Mouse (Mus musculus) CH12.LX (cell line): ENCODE data around the gene Sdsl. TPM values are rescaled to one million over a fixed set of nuclear protein-coding genes. Genes with fewer than 3 reads are reported as not detected.
A peak's percentile ranks its signal among the peaks of the same experiment; 100 is the strongest.

Experiments
- DNase-seq: peaks from one replicate; pipeline ENCODE4 v3.0.0-alpha.2; 2013; ENCODE audit errors: extremely low read depth
- H3K27ac ChIP-seq: 2 replicates; pipeline ENCODE4 v1.5.1; 2012; ENCODE audit warnings: low read depth, mild to moderate bottlenecking, control low read depth, moderate library complexity; ENCODE audit not compliant: insufficient read depth
- H3K27me3 ChIP-seq: replicated peaks from 2 replicates; pipeline ENCODE3; 2012; ENCODE audit warnings: inconsistent platforms
- H3K36me3 ChIP-seq, 2 experiments: replicated peaks in 1 of 2; 2 replicates each; pipeline versions ENCODE3 to v1.6.1; 2012; ENCODE audit warnings: inconsistent platforms in 1 of 2, low read length in 1 of 2, mild to moderate bottlenecking in 1 of 2, mixed read lengths in 1 of 2, moderate library complexity in 1 of 2; ENCODE audit not compliant: control insufficient read depth in 1 of 2, insufficient read depth in 1 of 2
- H3K4me1 ChIP-seq, 2 experiments: 2 replicates each; pipeline ENCODE4 v1.6.1; 2012; ENCODE audit warnings: inconsistent platforms in 1 of 2, moderate library complexity in 1 of 2; ENCODE audit not compliant: insufficient read depth in 2 of 2, control insufficient read depth in 1 of 2
- H3K4me2 ChIP-seq: 2 replicates; pipeline ENCODE4 v1.6.1; 2012; ENCODE audit warnings: low read depth, mild to moderate bottlenecking, control low read depth; ENCODE audit not compliant: poor library complexity, insufficient read depth, severe bottlenecking
- H3K4me3 ChIP-seq, 3 experiments: fragments of 150-350 bp in 1 of 3; sonication (generic) in 1 of 3; replicated peaks in 1 of 3; 2 replicates each; pipeline versions ENCODE3 to v1.5.1; 2011 to 2012; ENCODE audit warnings: low read depth in 2 of 3, low read length in 2 of 3, mild to moderate bottlenecking in 2 of 3, moderate library complexity in 2 of 3, control low read depth in 1 of 3, improper control_type of control experiment in 1 of 3, inconsistent platforms in 1 of 3, mixed read lengths in 1 of 3; ENCODE audit not compliant: poor library complexity in 1 of 3
- H3K79me2 ChIP-seq: replicated peaks from 2 replicates; pipeline ENCODE4 v1.6.1; 2012; ENCODE audit warnings: mild to moderate bottlenecking, moderate library complexity; ENCODE audit not compliant: control insufficient read depth, poor library complexity, insufficient read depth, severe bottlenecking; ENCODE audit errors: extremely low read depth
- H3K9ac ChIP-seq: 2 replicates; pipeline ENCODE4 v1.6.1; 2012; ENCODE audit warnings: low read depth, mild to moderate bottlenecking, control low read depth, moderate library complexity; ENCODE audit not compliant: insufficient read depth
- H3K9me3 ChIP-seq: replicated peaks from 2 replicates; pipeline ENCODE3; 2012; ENCODE audit warnings: low read length, inconsistent platforms, mixed read lengths
- BHLHE40 ChIP-seq: IDR thresholded peaks from 2 replicates; pipeline ENCODE4 v1.6.1; 2011; ENCODE audit warnings: mild to moderate bottlenecking, low read depth, low read length, improper control_type of control experiment
- CHD1 ChIP-seq: IDR thresholded peaks from 2 replicates; pipeline ENCODE4 v1.6.1; 2012; ENCODE audit warnings: low read depth, low read length, improper control_type of control experiment, inconsistent platforms
- E2F4 ChIP-seq: IDR thresholded peaks from 2 replicates; pipeline ENCODE4 v1.6.1; 2011; ENCODE audit warnings: low read depth, low read length, improper control_type of control experiment; ENCODE audit not compliant: insufficient replicate concordance
- ELF1 ChIP-seq: IDR thresholded peaks from 2 replicates; pipeline ENCODE4 v1.6.1; 2014; ENCODE audit warnings: low read depth, mild to moderate bottlenecking, inconsistent platforms, low read length, improper control_type of control experiment
- EP300 ChIP-seq: IDR thresholded peaks from 2 replicates; pipeline ENCODE4 v1.6.1; 2011; ENCODE audit warnings: low read length, improper control_type of control experiment
- ETS1 ChIP-seq: conservative IDR thresholded peaks from 2 replicates; pipeline ENCODE4 v1.6.1; 2012; ENCODE audit warnings: low read depth, mild to moderate bottlenecking, inconsistent platforms, low read length, improper control_type of control experiment, moderate library complexity
- HCFC1 ChIP-seq: IDR thresholded peaks from 2 replicates; pipeline ENCODE4 v1.6.1; 2012; ENCODE audit warnings: low read depth, mild to moderate bottlenecking, inconsistent platforms, low read length, improper control_type of control experiment
- IRF4 ChIP-seq: IDR thresholded peaks from 2 replicates; pipeline ENCODE4 v1.6.1; 2014; ENCODE audit warnings: low read depth, mild to moderate bottlenecking, inconsistent platforms, low read length, improper control_type of control experiment
- JUN ChIP-seq: IDR thresholded peaks from 2 replicates; pipeline ENCODE4 v1.6.1; 2011; ENCODE audit warnings: low read depth, mild to moderate bottlenecking, low read length, improper control_type of control experiment, moderate library complexity; ENCODE audit not compliant: insufficient read depth
- JUND ChIP-seq: conservative IDR thresholded peaks from 2 replicates; pipeline ENCODE4 v1.6.1; 2011; ENCODE audit warnings: low read depth, low read length, improper control_type of control experiment
- KAT2A ChIP-seq: IDR thresholded peaks from 2 replicates; pipeline ENCODE4 v1.6.1; 2012; ENCODE audit warnings: low read length, improper control_type of control experiment, inconsistent platforms; ENCODE audit not compliant: insufficient replicate concordance
- MAFK ChIP-seq: IDR thresholded peaks from 2 replicates; pipeline ENCODE4 v1.6.1; 2011; ENCODE audit warnings: low read length, improper control_type of control experiment; ENCODE audit not compliant: insufficient replicate concordance
- MAX ChIP-seq: IDR thresholded peaks from 2 replicates; pipeline ENCODE4 v1.6.1; 2011; ENCODE audit warnings: low read length, improper control_type of control experiment
- MAZ ChIP-seq: IDR thresholded peaks from 2 replicates; pipeline ENCODE4 v1.6.1; 2012; ENCODE audit warnings: low read depth, mild to moderate bottlenecking, inconsistent platforms, low read length, improper control_type of control experiment, moderate library complexity
- MEF2A ChIP-seq: IDR thresholded peaks from 2 replicates; pipeline ENCODE4 v1.6.1; 2014; ENCODE audit warnings: low read depth, mild to moderate bottlenecking, inconsistent platforms, low read length, improper control_type of control experiment, borderline replicate concordance
- MXI1 ChIP-seq: IDR thresholded peaks from 2 replicates; pipeline ENCODE4 v1.6.1; 2011; ENCODE audit warnings: mild to moderate bottlenecking, low read depth, low read length, improper control_type of control experiment
- MYC ChIP-seq: IDR thresholded peaks from 2 replicates; pipeline ENCODE4 v1.6.1; 2011; ENCODE audit warnings: low read depth, mild to moderate bottlenecking, improper control_type of control experiment, low read length
- NELFE ChIP-seq: IDR thresholded peaks from 2 replicates; pipeline ENCODE4 v1.6.1; 2011; ENCODE audit warnings: low read depth, low read length, improper control_type of control experiment
- NRF1 ChIP-seq: IDR thresholded peaks from 2 replicates; pipeline ENCODE4 v1.6.1; 2014; ENCODE audit warnings: low read depth, mild to moderate bottlenecking, inconsistent platforms, low read length, improper control_type of control experiment, moderate library complexity
- PAX5 ChIP-seq: IDR thresholded peaks from 2 replicates; pipeline ENCODE4 v1.6.1; 2012; ENCODE audit warnings: low read length, inconsistent platforms, mixed read lengths
- RAD21 ChIP-seq: IDR thresholded peaks from 2 replicates; pipeline ENCODE4 v1.6.1; 2011; ENCODE audit warnings: low read depth, mild to moderate bottlenecking, low read length, improper control_type of control experiment, moderate library complexity
- RCOR1 ChIP-seq: conservative IDR thresholded peaks from 2 replicates; pipeline ENCODE4 v1.6.1; 2012; ENCODE audit warnings: low read depth, mild to moderate bottlenecking, inconsistent platforms, low read length, improper control_type of control experiment
- SIN3A ChIP-seq: IDR thresholded peaks from 2 replicates; pipeline ENCODE4 v1.6.1; 2012; ENCODE audit warnings: low read length, improper control_type of control experiment, inconsistent platforms
- SMC3 ChIP-seq: IDR thresholded peaks from 2 replicates; pipeline ENCODE4 v1.6.1; 2011; ENCODE audit warnings: low read depth, low read length, improper control_type of control experiment
- TCF12 ChIP-seq: IDR thresholded peaks from 2 replicates; pipeline ENCODE4 v1.6.1; 2014; ENCODE audit warnings: low read depth, mild to moderate bottlenecking, inconsistent platforms, low read length, improper control_type of control experiment
- UBTF ChIP-seq: IDR thresholded peaks from 2 replicates; pipeline ENCODE4 v1.6.1; 2012; ENCODE audit warnings: low read depth, mild to moderate bottlenecking, inconsistent platforms, low read length, improper control_type of control experiment, moderate library complexity
- USF1 ChIP-seq: IDR thresholded peaks from 2 replicates; pipeline ENCODE4 v1.6.1; 2014; ENCODE audit warnings: low read depth, mild to moderate bottlenecking, inconsistent platforms, low read length, improper control_type of control experiment
- ZC3H11A ChIP-seq: IDR thresholded peaks from 2 replicates; pipeline ENCODE4 v1.6.1; 2012; ENCODE audit warnings: low read depth, mild to moderate bottlenecking, inconsistent platforms, low read length, improper control_type of control experiment
- ZKSCAN1 ChIP-seq: IDR thresholded peaks from 2 replicates; pipeline ENCODE4 v1.6.1; 2012; ENCODE audit warnings: low read depth, inconsistent platforms, low read length, improper control_type of control experiment, borderline replicate concordance
- ZNF384 ChIP-seq: IDR thresholded peaks from 2 replicates; pipeline ENCODE4 v1.6.1; 2012; ENCODE audit warnings: low read depth, low read length, improper control_type of control experiment, inconsistent platforms
- dilution Hi-C: fragments of 300-500 bp; cut with MboI; formaldehyde crosslinking; loops from 2 replicates; pipeline ENCODE4 v1.14.3; 2020; ENCODE audit warnings: low sequenced_read_pairs; ENCODE audit not compliant: extremely low pct_unique_long_range_greater_than_20kb, extremely low pct_ligation_motif_present
- in situ Hi-C: fragments of 300-500 bp; cut with MboI; formaldehyde crosslinking; loops from 3 replicates; pipeline ENCODE4 v1.14.3; 2019; ENCODE audit warnings: low sequenced_read_pairs, low pct_ligation_motif_present, low pct_unique_long_range_greater_than_20kb, mixed read lengths
- polyA plus RNA-seq: library from polyadenylated mRNA; unstranded; fragments of >175 nt; gene quantifications from 2 replicates; pipeline ENCODE4 v1.2.1, GENCODE M21; 2012; ENCODE audit warnings: low read depth; ENCODE audit not compliant: insufficient read length
- total RNA-seq, 2 experiments: library from RNA; depleted of rRNA; stranded (reverse); fragments of 300-350 nt in 1 of 2; fragments of >200 nt in 1 of 2; gene quantifications; 2 replicates each; pipeline ENCODE4 v1.2.3; 2012 to 2014

The Sdsl gene
- 1.8 and 4.0 TPM in 2 replicates for total RNA-seq (2012; rRNA removed)
- not detected in 2 replicates for total RNA-seq (2014; rRNA removed)
- polyA plus RNA-seq: 0.37 TPM in 1 of 2 replicates, not detected in the other

- H3K4me1 ChIP-seq: no peaks in the 10 kb centered on the region
- no peak within 1 kb of the TSS for H3K9ac ChIP-seq
- in situ Hi-C loops (no loop called here), dilution Hi-C loops (no loop called here)
- H3K27me3 ChIP-seq: peaks cover 65% of the 10 kb centered on the region
- DNase-seq: no peak
- TF ChIP-seq TCF12 (no peak), IRF4 (no peak), SIN3A (no peak), ETS1 (no peak), ZKSCAN1 (no peak), MXI1 (no peak), SMC3 (no peak), UBTF (no peak), MAFK (no peak), ZNF384 (no peak), KAT2A (no peak), NRF1 (no peak), MYC (no peak), USF1 (no peak), HCFC1 (no peak), PAX5 (no peak), CHD1 (no peak), JUN (no peak)
- TF ChIP-seq, all 38 proteins: peak for 0
- H3K4me3 ChIP-seq: no peak within 1 kb of the TSS
- H3K9me3 ChIP-seq: no peaks in the 10 kb centered on the region
- no peak within 1 kb of the TSS for H3K4me2 ChIP-seq
- H3K79me2 ChIP-seq: no peaks in the 10 kb centered on the region
- H3K27ac ChIP-seq: no peak within 1 kb of the TSS
- no peaks in the 10 kb centered on the region for H3K36me3 ChIP-seq
Observed at GRCm38 (mm10) chr5:120472770-120473169, at the start of gene Sdsl. Sdsl (minus strand) TSS chr5:120472810.

GRCm38 (mm10) chr5:120517552-120517951 is 44.9 kb upstream of the Sdsl start:
- in situ Hi-C loops: loop anchor here (5.0 to 25.0 kb wide), 2 partner anchors 90 to 195 kb away; partner anchors contain the start of gene Dtx1
- Histone ChIP-seq H3K9me3 (no peaks in the 10 kb centered on the region), H3K27me3 (no peaks in the 10 kb centered on the region), H3K27ac (0 out of 2 replicates have a peak overlapping the region, but pooled peaks have one; percentile 10), H3K79me2 (no peaks in the 10 kb centered on the region), H3K4me1 (peaks cover 20 to 55% of the 10 kb centered on the region in 2 experiments), H3K4me3 (peak overlapping the region in 1 of 3 experiments; percentile 6), H3K4me2 (no peak overlapping the region), H3K36me3 (peaks cover 9 to 47% of the 10 kb centered on the region in 2 experiments), H3K9ac (no peak overlapping the region)
- DNase-seq: peak; percentile 91
- dilution Hi-C loops: no loop called here
- TF ChIP-seq ZKSCAN1: no peak
- TF ChIP-seq ZC3H11A: no peak
- peak; percentile 74 for TF ChIP-seq EP300
- no peak for TF ChIP-seq NELFE
- TF ChIP-seq JUND: peak; percentile 50; the same call in 1 of the 2 replicates
- TF ChIP-seq MEF2A: peak; percentile 69; the same call in 1 of the 2 replicates
- TF ChIP-seq MAZ: peak; percentile 62; the same call in 1 of the 2 replicates
- peak; percentile 65; the same call in 1 of the 2 replicates for TF ChIP-seq TCF12
- peak; percentile 78 for TF ChIP-seq IRF4
- no peak for TF ChIP-seq SMC3
- peak; percentile 30; the same call in 1 of the 2 replicates for TF ChIP-seq MXI1
- 0 out of 2 replicates have a peak, but pooled peaks have one; percentile 26 for TF ChIP-seq ELF1
- peak; percentile 98 for TF ChIP-seq ETS1
- 0 out of 2 replicates have a peak, but pooled peaks have one; percentile 33 for TF ChIP-seq MYC
- peak; percentile 35; the same call in 1 of the 2 replicates for TF ChIP-seq HCFC1
- TF ChIP-seq JUN: peak; percentile 77
- peak; percentile 99 for TF ChIP-seq BHLHE40
- TF ChIP-seq MAX: peak; percentile 77
- TF ChIP-seq NRF1: no peak
- peak; percentile 72; the same call in 1 of the 2 replicates for TF ChIP-seq RCOR1
- TF ChIP-seq E2F4: no peak
- TF ChIP-seq MAFK: peak; percentile 41; the same call in 1 of the 2 replicates
- TF ChIP-seq RAD21: no peak
